Mouse (Mus musculus) fibroblast of lung, adult 2 months (primary cell): ENCODE data around the gene Gdf1.

Source experiments
- DNase-seq: peaks from one replicate; pipeline ENCODE4 v3.0.0-alpha.2; 2011; ENCODE audit warnings: low read depth

Gene Gdf1

GRCm38 (mm10) chr8:70330741-70331364, 1.2 kb downstream of the Gdf1 start:
- DNase-seq = no peak

- DNase-seq = no peak
Measured at GRCm38 (mm10) chr8:70331526-70331925, 1.9 kb downstream of the Gdf1 start.

- DNase-seq = no peak
Measured at GRCm38 (mm10) chr8:70332070-70332877, 2.7 kb downstream of the Gdf1 start.

GRCm38 (mm10) chr8:70332878-70333202, 3.2 kb downstream of the Gdf1 start:
- no peak for DNase-seq

- no peak for DNase-seq
Measured at GRCm38 (mm10) chr8:70338931-70339330, 9.3 kb downstream of the Gdf1 start.

- no peak for DNase-seq
Measured at GRCm38 (mm10) chr8:70340659-70341058, 11.0 kb downstream of the Gdf1 start.

GRCm38 (mm10) chr8:70342007-70342406, 12.4 kb downstream of the Gdf1 start:
- no peak for DNase-seq

- peak; percentile 67 for DNase-seq
Measured at GRCm38 (mm10) chr8:70343076-70343475, 13.5 kb downstream of the Gdf1 start.

- no peak for DNase-seq
Measured at GRCm38 (mm10) chr8:70343696-70344095, 14.1 kb downstream of the Gdf1 start.

GRCm38 (mm10) chr8:70344279-70344678, 14.7 kb downstream of the Gdf1 start:
- DNase-seq = no peak

GRCm38 (mm10) chr8:70347443-70347842, 17.8 kb downstream of the Gdf1 start:
- DNase-seq = no peak

GRCm38 (mm10) chr8:70347860-70348420, 18.3 kb downstream of the Gdf1 start:
- no peak for DNase-seq

- peak; percentile 67 for DNase-seq
Measured at GRCm38 (mm10) chr8:70351035-70351999, 21.7 kb downstream of the Gdf1 start.

- DNase-seq = no peak
Measured at GRCm38 (mm10) chr8:70352000-70352384, 22.4 kb downstream of the Gdf1 start.

- no peak for DNase-seq
Measured at GRCm38 (mm10) chr8:70352657-70353151, 23.1 kb downstream of the Gdf1 start.

GRCm38 (mm10) chr8:70353194-70353817, 23.7 kb downstream of the Gdf1 start, which contains the start of gene Upf1:
Gene Upf1 (minus strand): TSS chr8:70353278.
- peak; percentile 93 for DNase-seq

- DNase-seq = no peak
Measured at GRCm38 (mm10) chr8:70354004-70354403, 24.4 kb downstream of the Gdf1 start.

- DNase-seq = no peak
Measured at GRCm38 (mm10) chr8:70356111-70356510, 26.5 kb downstream of the Gdf1 start.

GRCm38 (mm10) chr8:70359411-70359810, 29.8 kb downstream of the Gdf1 start:
- DNase-seq = no peak

GRCm38 (mm10) chr8:70360769-70361168, 31.2 kb downstream of the Gdf1 start:
- DNase-seq = no peak

GRCm38 (mm10) chr8:70361484-70362032, 31.9 kb downstream of the Gdf1 start:
- no peak for DNase-seq
